Mouse (Mus musculus): ENCODE data around the gene Gm28036.

DNA sequence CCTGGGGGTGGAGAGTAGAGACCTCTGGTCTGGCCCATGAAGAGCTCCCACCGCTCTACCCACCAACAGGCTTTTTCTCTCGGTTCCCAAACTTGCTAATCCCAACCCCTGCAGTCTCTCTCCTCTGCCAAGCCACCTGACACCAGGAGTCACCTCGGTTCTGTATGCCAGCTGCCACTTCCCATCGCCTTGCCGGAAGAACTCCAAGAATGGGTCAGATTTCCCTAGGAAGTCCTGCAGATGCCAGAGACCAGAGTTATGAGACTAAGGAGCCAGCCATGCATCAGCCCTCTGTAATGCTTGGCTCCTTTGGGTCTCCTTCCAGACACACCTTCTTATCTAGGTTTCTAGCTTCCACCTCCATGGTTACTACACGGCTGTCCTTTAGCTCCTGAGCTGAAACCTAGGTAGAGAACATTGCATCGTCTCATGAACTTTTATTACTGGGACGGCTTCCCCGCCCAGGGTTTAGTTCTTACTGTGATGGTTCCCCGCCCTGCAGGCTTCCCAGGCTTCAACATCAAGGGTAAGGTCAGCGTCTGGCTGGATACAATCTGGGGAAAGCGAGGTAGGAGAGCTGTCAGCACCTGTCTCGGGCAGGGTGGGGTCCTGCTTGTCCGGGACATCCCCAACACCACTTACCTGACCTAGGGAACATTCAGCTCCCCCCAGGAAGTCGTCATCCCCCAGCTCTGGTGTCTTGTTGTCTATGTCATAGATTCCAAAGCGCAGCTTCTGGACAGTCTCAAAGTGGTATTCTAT lies 48.3 kb downstream of the Gm28036 start:
- TF ChIP-seq CTCF (IDR thresholded peaks at IDR 0.05; ENCODE audit: low read depth, low read length) = no peak
- no peak for TF ChIP-seq POLR2A (IDR thresholded peaks at IDR 0.05; ENCODE audit: insufficient read depth, low read length)
- TF ChIP-seq EP300 (IDR thresholded peaks at IDR 0.05; ENCODE audit: insufficient read depth, low read depth, low read length) = no peak

Measured in ES-Bruce4 (cell line).